Mouse (Mus musculus) heart, adult 18-20 months (tissue): ENCODE data around the gene Rnf115. TPM values are rescaled to one million over a fixed set of nuclear protein-coding genes. Genes with fewer than 3 reads are reported as not detected.

ENCODE experiments used
- DNase-seq, 2 experiments: peaks; one replicate each; pipeline ENCODE4 v3.0.0; 2021 to 2022; ENCODE audit warnings: mixed read lengths in 1 of 2
- total RNA-seq, 2 experiments: library from RNA; stranded (reverse); gene quantifications; 2 replicates each; pipeline ENCODE4 v1.2.3; 2021

Rnf115 gene
- total RNA-seq, 2 experiments from 2014 or later: 22.5 to 22.6 TPM

DNA sequence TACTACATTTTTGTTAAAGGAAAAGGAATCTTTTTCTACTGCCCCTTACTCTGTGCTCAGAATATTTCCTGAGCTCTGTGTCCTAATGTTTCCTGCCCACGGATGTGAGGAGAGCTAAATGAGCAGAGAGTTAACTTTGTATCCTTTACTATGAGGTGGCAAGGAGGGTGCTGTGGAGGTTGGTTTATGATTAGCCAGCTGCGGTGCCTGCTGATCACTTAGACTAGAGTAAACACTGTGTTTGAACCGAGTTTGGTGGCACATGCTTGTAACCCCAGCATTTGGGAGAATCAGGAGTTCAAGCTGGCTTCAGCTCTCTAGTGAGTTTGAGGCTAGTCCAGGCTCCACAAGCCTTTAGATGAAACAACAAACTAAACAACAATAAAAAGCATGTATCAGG is 49.7 kb downstream of the Rnf115 start:
- no peak for DNase-seq

DNA sequence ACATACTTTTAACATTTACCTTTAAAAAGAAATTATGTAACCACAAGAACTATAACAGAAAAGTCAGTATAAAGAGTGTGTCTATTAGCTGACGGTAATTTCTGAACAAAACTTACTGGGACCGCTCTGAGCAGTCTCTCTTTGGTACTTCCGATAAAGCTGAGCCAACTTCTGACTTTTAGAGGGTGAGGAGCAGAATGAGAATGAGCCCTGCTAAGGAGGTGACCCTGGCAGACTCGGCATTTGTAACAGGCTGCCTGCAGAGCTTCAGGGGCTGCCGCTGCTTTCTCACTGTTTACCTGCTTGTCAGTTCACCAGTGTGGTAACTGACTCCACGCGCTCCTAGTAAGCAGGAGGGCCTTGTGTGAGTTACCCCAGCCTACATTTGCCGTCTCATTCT is 54.8 kb downstream of the Rnf115 start:
- DNase-seq: no peak

- no peak for DNase-seq
Measured at GRCm38 (mm10) chr3:96787784-96788183, 60.3 kb downstream of the Rnf115 start.

DNA sequence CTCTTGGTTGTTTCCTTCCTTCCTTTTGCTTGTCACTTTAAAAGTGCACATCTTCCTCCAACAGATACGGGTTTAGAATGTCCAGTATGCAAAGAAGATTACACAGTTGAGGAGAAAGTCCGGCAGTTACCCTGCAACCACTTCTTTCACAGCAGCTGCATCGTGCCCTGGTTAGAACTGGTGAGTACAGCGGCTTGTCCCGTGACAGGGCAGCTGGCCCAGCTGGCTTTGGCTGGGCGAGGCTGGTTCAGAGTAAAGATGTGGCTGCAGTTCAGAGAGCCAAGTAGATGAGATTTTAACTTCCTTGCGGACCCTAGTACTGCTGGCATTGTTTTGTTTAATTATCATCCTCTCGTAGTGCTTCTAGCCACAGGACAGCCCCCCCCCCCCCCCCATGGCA is 61.0 kb downstream of the Rnf115 start:
- peak; percentile 42 to 44 for DNase-seq

- no peak for DNase-seq
Measured at GRCm38 (mm10) chr3:96800254-96800653, 72.8 kb downstream of the Rnf115 start.

DNA sequence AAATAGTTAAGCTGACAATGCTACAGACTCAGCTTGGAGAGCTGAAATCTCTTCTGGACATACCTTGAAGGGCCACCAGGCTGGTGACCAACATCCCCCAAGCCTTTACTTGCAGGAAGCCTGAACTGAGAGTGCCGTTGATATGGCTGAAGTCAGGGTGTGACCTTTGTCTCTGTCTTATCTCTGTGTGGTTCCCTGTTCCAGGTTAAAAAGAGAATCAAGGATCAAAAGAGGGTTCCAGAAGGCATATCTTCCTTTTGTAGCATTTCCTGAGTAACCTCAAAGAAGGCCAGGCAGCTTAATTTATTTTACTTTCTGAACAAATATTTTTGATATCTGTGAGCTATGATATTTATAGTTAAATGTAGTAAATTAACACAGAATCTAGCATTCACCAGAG is 74.8 kb downstream of the Rnf115 start:
- no peak for DNase-seq

DNA sequence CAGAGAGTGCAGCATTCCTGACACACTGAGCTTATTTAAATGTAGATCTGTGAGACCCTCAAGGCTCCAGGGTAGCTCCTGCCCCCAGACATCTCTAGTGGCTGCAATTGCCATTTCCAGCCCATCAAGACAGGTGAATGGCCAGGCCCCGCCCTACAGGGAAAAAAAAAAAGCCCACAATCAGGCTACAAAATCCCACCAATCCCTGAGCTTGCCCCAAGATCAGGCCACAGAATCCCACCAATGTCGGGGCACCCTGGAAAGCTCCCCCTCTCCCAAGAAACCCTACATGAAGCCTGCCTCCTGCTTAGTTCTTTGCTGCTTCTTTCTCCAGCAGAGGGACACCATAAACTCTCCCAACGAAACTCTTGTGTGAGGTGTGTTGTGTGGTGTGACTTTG is 80.7 kb downstream of the Rnf115 start:
- no peak for DNase-seq

DNA sequence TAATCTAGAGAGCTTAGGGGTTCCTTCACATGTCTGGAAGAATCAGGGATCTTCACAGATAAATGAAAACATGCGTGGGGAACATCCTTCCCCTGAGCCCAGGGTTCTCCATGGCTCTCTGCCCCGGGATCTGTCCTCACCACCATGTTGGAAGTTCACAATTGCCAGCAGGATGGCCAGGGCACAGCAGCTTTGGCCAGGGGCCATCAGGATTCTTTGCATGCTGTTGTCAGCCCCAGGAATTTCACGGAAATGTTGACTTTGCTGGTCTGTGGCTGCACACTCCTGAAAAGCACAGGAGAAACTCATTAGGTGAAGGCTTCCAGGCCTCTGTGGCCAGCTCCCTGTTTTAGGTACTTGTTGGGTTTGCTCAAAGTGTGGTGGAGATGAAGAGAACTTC is 81.2 kb downstream of the Rnf115 start:
- no peak for DNase-seq

GRCm38 (mm10) chr3:96811232-96811631 is 83.8 kb downstream of the Rnf115 start:
- DNase-seq: peak; percentile 16 to 41

GRCm38 (mm10) chr3:96812395-96813091 is 85.1 kb downstream of the Rnf115 start:
- DNase-seq: peak; percentile 74 to 89

DNA sequence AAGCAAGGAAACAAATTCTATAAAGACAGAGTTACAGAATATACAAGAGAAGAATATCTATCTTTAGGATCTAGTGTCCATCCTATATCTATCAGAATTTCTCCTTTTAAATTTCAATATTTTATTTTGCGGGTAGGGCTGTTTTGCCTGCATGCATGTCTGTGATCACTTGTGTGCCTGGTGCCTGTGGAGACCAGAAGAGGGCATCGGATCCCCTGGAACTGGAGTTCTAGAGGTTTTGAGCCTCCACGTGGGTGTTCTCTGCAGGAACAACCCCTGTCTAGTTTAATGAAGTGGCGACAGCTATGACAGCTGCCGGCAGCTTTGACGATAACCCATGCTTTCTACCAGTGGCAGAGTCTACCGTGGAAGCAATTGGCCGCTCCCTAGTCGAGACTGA is 85.6 kb downstream of the Rnf115 start:
- DNase-seq: peak; percentile 51 to 68

DNA sequence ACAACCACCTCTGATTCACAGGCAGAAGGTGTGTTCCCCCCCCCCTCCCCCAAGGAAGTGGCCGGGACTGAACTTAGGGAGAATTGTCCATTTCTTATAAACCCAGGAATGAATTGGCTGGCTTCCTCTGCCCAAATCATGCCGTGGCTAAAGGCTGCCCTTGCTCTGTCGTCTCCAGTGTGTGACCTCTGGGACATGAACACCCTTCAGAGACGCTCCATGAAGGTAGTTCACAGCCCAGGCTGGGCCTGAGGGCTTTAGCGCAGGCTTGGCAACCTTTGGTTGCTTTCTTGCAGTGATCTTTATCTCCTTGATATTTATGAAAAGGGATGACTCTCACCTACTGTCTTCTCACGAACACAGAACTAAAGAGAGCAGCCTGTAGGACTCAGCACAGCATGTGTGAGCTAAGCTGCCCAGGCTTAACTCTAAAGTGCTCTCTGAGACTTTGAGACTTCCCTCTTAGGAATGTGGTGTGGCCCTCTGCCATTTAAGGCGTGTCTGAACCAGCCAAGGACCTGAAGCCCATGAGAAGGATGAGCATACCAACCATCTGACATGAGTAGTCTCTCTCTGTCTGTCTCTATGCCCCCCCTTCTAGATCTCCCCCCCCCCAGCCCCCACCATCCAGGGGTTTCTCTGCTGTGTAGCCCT is 86.3 kb downstream of the Rnf115 start:
- DNase-seq: no peak

DNA sequence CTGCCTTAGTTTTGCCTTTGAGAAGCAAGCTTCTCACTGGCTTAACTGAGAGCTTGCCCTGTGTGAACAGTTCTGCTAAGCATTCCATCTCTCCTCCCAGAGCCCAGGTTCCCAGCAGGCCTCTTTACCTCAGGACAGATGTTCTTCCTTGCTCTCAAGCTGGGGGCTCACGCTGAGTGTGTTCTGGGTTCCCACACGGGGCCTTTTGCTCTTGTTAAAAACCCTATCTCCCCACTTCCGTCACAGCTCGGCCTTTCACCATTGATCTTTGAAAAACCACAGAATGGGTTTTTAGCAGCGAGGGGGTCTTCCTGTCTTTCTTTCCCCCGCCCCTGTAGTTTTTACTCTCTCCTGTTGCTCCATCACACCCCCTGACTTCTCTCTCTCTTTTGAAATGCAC is 86.9 kb downstream of the Rnf115 start:
- no peak for DNase-seq

- DNase-seq: no peak
Measured at GRCm38 (mm10) chr3:96820116-96820915, 92.9 kb downstream of the Rnf115 start.

GRCm38 (mm10) chr3:96821581-96821980 is 94.1 kb downstream of the Rnf115 start:
- DNase-seq: no peak

DNA sequence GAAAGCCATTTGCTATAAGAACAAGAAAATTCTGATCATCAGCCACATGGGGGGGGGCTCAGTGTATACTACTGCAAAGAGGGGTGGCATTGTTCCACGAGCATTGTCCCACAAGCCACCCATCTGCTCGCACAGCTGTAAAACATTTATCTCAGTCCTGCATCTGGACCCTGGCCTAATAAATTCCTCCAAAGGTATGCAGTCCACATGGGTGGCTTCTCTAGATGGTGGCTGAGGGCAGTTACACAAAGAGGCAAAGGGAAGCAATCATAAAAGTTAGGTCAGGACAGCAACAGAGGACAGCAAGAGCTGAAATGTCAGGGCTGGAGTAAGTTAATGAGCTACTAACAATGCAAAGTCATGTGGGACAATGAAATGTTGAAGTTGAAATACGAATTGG is 96.2 kb downstream of the Rnf115 start:
- DNase-seq: no peak

DNA sequence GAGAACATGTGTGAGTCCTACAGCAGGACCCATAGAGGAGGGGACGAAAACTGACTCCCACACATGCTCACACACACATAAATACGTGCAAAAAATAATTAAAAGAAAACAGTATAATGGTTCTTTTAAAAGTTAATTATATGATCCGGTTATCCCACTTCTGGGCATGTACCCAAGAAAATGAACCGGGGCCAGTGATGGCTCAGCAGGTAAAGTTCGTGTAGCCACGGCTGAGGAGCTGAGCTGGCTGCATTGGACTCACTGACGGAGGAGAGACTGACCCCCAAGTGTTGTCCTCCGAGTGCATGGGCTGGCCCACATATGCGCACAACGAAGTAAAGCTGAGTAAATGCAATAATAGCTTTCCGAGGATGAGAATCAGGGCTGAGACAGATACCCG is 97.2 kb downstream of the Rnf115 start:
- no peak for DNase-seq

DNA sequence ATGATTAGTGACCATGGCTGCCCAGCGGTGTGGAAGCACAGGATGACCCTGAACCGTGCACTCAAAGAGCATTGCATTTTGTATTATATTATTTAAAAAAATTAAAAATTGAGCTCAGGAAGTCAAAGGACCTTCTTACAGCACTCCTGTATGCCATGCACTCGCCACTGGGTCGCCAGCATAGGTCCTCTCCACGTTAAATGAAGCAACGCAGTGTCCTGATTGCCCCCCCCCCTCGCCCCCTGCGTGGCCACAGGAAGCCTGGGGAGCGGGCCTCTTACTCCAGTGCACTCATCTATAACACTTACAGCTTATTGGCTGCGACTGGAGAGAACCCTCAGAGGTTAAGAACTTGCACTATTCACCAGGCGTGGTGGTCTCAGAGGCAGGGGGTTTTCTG is 97.8 kb downstream of the Rnf115 start:
- DNase-seq: no peak

- no peak for DNase-seq
Measured at GRCm38 (mm10) chr3:96828308-96828864, 100.9 kb downstream of the Rnf115 start.

GRCm38 (mm10) chr3:96828984-96829383 is 101.5 kb downstream of the Rnf115 start, which contains the start of the genes Pdzk1 and Cd160:
TSS of gene Pdzk1 (plus strand) at chr3:96829284.
TSS of gene Cd160 (minus strand) at chr3:96829351.
- no peak for DNase-seq

GRCm38 (mm10) chr3:96829856-96830255 is 102.4 kb downstream of the Rnf115 start:
- no peak for DNase-seq

GRCm38 (mm10) chr3:96832930-96833329 is 105.5 kb downstream of the Rnf115 start:
- DNase-seq: no peak
